Mouse (Mus musculus) intestine, embryonic 14.5 days (tissue): ENCODE measurements around the gene Madd. TPM values are rescaled to one million over a fixed set of nuclear protein-coding genes. Genes with fewer than 3 reads are reported as not detected.

Source experiments
- ATAC-seq: fragments of 200-750 bp; cut with Nextera tagmentation; replicated peaks from 2 replicates; pipeline ENCODE4 v1.8.0; 2017; ENCODE audit warnings: low read depth, moderate number of reproducible peaks, moderate TSS enrichment, moderate library complexity; ENCODE audit not compliant: low FRiP score, low TSS enrichment
- DNase-seq: peaks from one replicate; pipeline ENCODE4 v3.0.0-alpha.2; 2018; ENCODE audit warnings: low spot score
- H3K27ac ChIP-seq: fragments of 300-500 bp; sonication (generic); 2 replicates; pipeline ENCODE4 v1.5.1; 2014; ENCODE audit warnings: low read depth, mild to moderate bottlenecking, control low read depth
- H3K27me3 ChIP-seq: fragments of 300-500 bp; sonication (generic); replicated peaks from 2 replicates; pipeline ENCODE4 v1.6.1; 2014; ENCODE audit warnings: low read length, control low read depth; ENCODE audit not compliant: control insufficient read depth, insufficient read depth
- H3K36me3 ChIP-seq: fragments of 300-500 bp; sonication (generic); 2 replicates; pipeline ENCODE4 v1.6.1; 2014; ENCODE audit warnings: low read length, control low read depth; ENCODE audit not compliant: control insufficient read depth, insufficient read depth
- H3K4me1 ChIP-seq: fragments of 300-500 bp; sonication (generic); replicated peaks from 2 replicates; pipeline ENCODE4 v1.6.1; 2014; ENCODE audit warnings: low read length, control low read depth, mixed read lengths; ENCODE audit not compliant: control insufficient read depth, insufficient read depth
- H3K4me2 ChIP-seq: fragments of 300-500 bp; sonication (generic); 2 replicates; pipeline ENCODE4 v1.6.1; 2014; ENCODE audit warnings: low read length
- H3K4me3 ChIP-seq: fragments of 300-500 bp; sonication (generic); 2 replicates; pipeline ENCODE4 v1.5.1; 2014; ENCODE audit warnings: low read depth, low read length, control low read depth, mixed read lengths
- H3K9ac ChIP-seq: fragments of 300-500 bp; sonication (generic); 2 replicates; pipeline ENCODE4 v1.6.1; 2014; ENCODE audit warnings: mild to moderate bottlenecking, low read length
- H3K9me3 ChIP-seq: fragments of 300-500 bp; sonication (generic); 2 replicates; pipeline ENCODE4 v1.6.1; 2016; ENCODE audit warnings: low read length, control low read depth; ENCODE audit not compliant: control insufficient read depth
- WGBS: fragments of 180-500 bp; shearing (Covaris S2); extraction: QIAGEN DNeasy Blood & Tissue Kit; methylation state at CpG from one replicate; pipeline ENCODE4 v1.1.7; 2014; 5-methylcytosine and 5-hydroxymethylcytosine counted together
- polyA plus RNA-seq: library from polyadenylated mRNA; unstranded; fragments of >200 nt; fragmentation: Nextera tagmentation; extraction: Ambion mirVana; gene quantifications from 2 replicates; pipeline ENCODE4 v1.2.1, GENCODE M21; 2014

Madd gene
- polyA plus RNA-seq, 1 experiment from 2014 or later, result 8.7 TPM

GRCm38 (mm10) chr2:91110429-91110828 lies 73.2 kb downstream of the Madd start:
- 0 out of 2 replicates have a peak, but pooled peaks cover under 1% of the 10 kb centered on the region for H3K4me1 ChIP-seq
- 69% methylated on average over 6 of the region's 6 CpGs for WGBS
- no peaks in the 10 kb centered on the region for H3K27me3 ChIP-seq
- H3K9ac ChIP-seq, result no peak overlapping the region
- no peak overlapping the region for H3K4me2 ChIP-seq
- no peaks in the 10 kb centered on the region for H3K36me3 ChIP-seq
- DNase-seq (no peak), ATAC-seq (no peak)
- H3K27ac ChIP-seq, result no peak overlapping the region
- H3K9me3 ChIP-seq, result no peaks in the 10 kb centered on the region
- no peak overlapping the region for H3K4me3 ChIP-seq

- Histone ChIP-seq H3K27ac (no peak overlapping the region), H3K9me3 (no peaks in the 10 kb centered on the region), H3K4me1 (no peaks in the 10 kb centered on the region), H3K4me3 (no peak overlapping the region), H3K4me2 (no peak overlapping the region), H3K36me3 (no peaks in the 10 kb centered on the region), H3K9ac (no peak overlapping the region), H3K27me3 (no peaks in the 10 kb centered on the region)
- no peak for ATAC-seq
- no peak for DNase-seq
- 88% methylated on average over 5 of the region's 5 CpGs for WGBS
These were observed 73.7 kb downstream of the Madd start for GRCm38 (mm10) chr2:91109807-91110385.

- Histone ChIP-seq H3K4me3 (no peak overlapping the region), H3K27ac (no peak overlapping the region), H3K9me3 (no peaks in the 10 kb centered on the region), H3K9ac (no peak overlapping the region), H3K36me3 (no peaks in the 10 kb centered on the region), H3K4me1 (no peaks in the 10 kb centered on the region), H3K4me2 (no peak overlapping the region), H3K27me3 (no peaks in the 10 kb centered on the region)
- no peak for DNase-seq
- ATAC-seq, result no peak
- 84% methylated on average over 5 of the region's 5 CpGs for whole genome bisulfite sequencing
These were observed 74.4 kb downstream of the Madd start for GRCm38 (mm10) chr2:91109241-91109640.

GRCm38 (mm10) chr2:91108156-91108555 lies 75.5 kb downstream of the Madd start:
- Histone ChIP-seq H3K4me1 (no peaks in the 10 kb centered on the region), H3K4me2 (no peak overlapping the region), H3K4me3 (no peak overlapping the region), H3K36me3 (no peaks in the 10 kb centered on the region), H3K9ac (no peak overlapping the region), H3K9me3 (no peaks in the 10 kb centered on the region), H3K27ac (no peak overlapping the region), H3K27me3 (no peaks in the 10 kb centered on the region)
- ATAC-seq (no peak), DNase-seq (no peak)
- WGBS, result 86% methylated on average over 3 of the region's 3 CpGs

GRCm38 (mm10) chr2:91101124-91101740 lies 82.4 kb downstream of the Madd start:
- 6% methylated on average over 7 of the region's 7 CpGs for WGBS
- Histone ChIP-seq H3K27ac (no peak overlapping the region), H3K27me3 (no peaks in the 10 kb centered on the region), H3K9me3 (no peaks in the 10 kb centered on the region), H3K4me2 (no peak overlapping the region), H3K9ac (no peak overlapping the region), H3K4me1 (no peaks in the 10 kb centered on the region), H3K4me3 (no peak overlapping the region), H3K36me3 (no peaks in the 10 kb centered on the region)
- ATAC-seq, result peak; percentile 88
- DNase-seq, result peak; percentile 95

- no peak overlapping the region for H3K27ac ChIP-seq
- H3K27me3 ChIP-seq, result no peaks in the 10 kb centered on the region
- no peaks in the 10 kb centered on the region for H3K36me3 ChIP-seq
- no peak overlapping the region for H3K9ac ChIP-seq
- H3K4me3 ChIP-seq, result no peak overlapping the region
- DNase-seq, result no peak
- no peak overlapping the region for H3K4me2 ChIP-seq
- no peaks in the 10 kb centered on the region for H3K9me3 ChIP-seq
- WGBS, result 78% methylated on average over 2 of the region's 2 CpGs
- ATAC-seq, result no peak
- H3K4me1 ChIP-seq, result no peaks in the 10 kb centered on the region
These were observed 85.5 kb downstream of the Madd start for GRCm38 (mm10) chr2:91098156-91098555.

- ATAC-seq (no peak), DNase-seq (no peak)
- WGBS, result 84% methylated on average over 10 of the region's 10 CpGs
- Histone ChIP-seq H3K27ac (no peak overlapping the region), H3K9me3 (no peaks in the 10 kb centered on the region), H3K4me3 (no peak overlapping the region), H3K4me1 (no peaks in the 10 kb centered on the region), H3K4me2 (no peak overlapping the region), H3K27me3 (no peaks in the 10 kb centered on the region), H3K9ac (no peak overlapping the region), H3K36me3 (no peaks in the 10 kb centered on the region)
These were observed 86.6 kb downstream of the Madd start for GRCm38 (mm10) chr2:91097015-91097414.

- WGBS, result 64% methylated on average over 14 of the region's 14 CpGs
- Histone ChIP-seq H3K4me2 (no peak overlapping the region), H3K36me3 (no peaks in the 10 kb centered on the region), H3K4me3 (no peak overlapping the region), H3K4me1 (no peaks in the 10 kb centered on the region), H3K9ac (no peak overlapping the region), H3K27me3 (no peaks in the 10 kb centered on the region), H3K27ac (no peak overlapping the region), H3K9me3 (no peaks in the 10 kb centered on the region)
- ATAC-seq, result no peak
- DNase-seq, result no peak
These were observed 87.1 kb downstream of the Madd start for GRCm38 (mm10) chr2:91096524-91096923.

GRCm38 (mm10) chr2:91090827-91091226 lies 92.8 kb downstream of the Madd start:
- DNase-seq (no peak), ATAC-seq (no peak)
- H3K27ac ChIP-seq, result no peak overlapping the region
- 73% methylated on average over 6 of the region's 6 CpGs for WGBS
- H3K27me3 ChIP-seq, result no peaks in the 10 kb centered on the region
- no peaks in the 10 kb centered on the region for H3K36me3 ChIP-seq
- no peaks in the 10 kb centered on the region for H3K9me3 ChIP-seq
- H3K4me3 ChIP-seq, result no peak overlapping the region
- no peak overlapping the region for H3K4me2 ChIP-seq
- H3K4me1 ChIP-seq, result no peaks in the 10 kb centered on the region
- H3K9ac ChIP-seq, result no peak overlapping the region
